Mouse (Mus musculus) lung, postnatal 36 days (tissue): ENCODE results near the gene Fpr3.
"Not testable (repeated sequence)": the region's sequence is repeated elsewhere in the genome, so short reads cannot be mapped to it uniquely, and the experiment has no call there.

Experiments
- DNase-seq: peaks from one replicate; pipeline ENCODE4 v3.0.0; 2022; ENCODE audit warnings: mixed read lengths

Gene Fpr3

GRCm38 (mm10) chr17:17883840-17884239, 3.8 kb upstream of the Fpr3 start, which contains the start of gene Fpr1:
Gene Fpr1, minus strand, starts transcription at chr17:17883940.
- DNase-seq = no peak

GRCm38 (mm10) chr17:17889732-17890425, 2.2 kb downstream of the Fpr3 start:
- no peak for DNase-seq

- DNase-seq = peak; percentile 74
Observed at GRCm38 (mm10) chr17:17896039-17896438, 8.4 kb downstream of the Fpr3 start.

- no peak for DNase-seq
Observed at GRCm38 (mm10) chr17:17899268-17899667, 11.6 kb downstream of the Fpr3 start.

- DNase-seq = peak; percentile 48
Observed at GRCm38 (mm10) chr17:17900768-17901167, 13.1 kb downstream of the Fpr3 start.

GRCm38 (mm10) chr17:17909636-17910421, 22.2 kb downstream of the Fpr3 start:
- peak; percentile 84 for DNase-seq

GRCm38 (mm10) chr17:17912618-17913017, 25.0 kb downstream of the Fpr3 start:
- not testable (repeated sequence) for DNase-seq

- DNase-seq = no peak
Observed at GRCm38 (mm10) chr17:17917376-17917775, 29.7 kb downstream of the Fpr3 start.

- DNase-seq = no peak
Observed at GRCm38 (mm10) chr17:17917782-17918181, 30.1 kb downstream of the Fpr3 start.

- peak; percentile 2 for DNase-seq
Observed at GRCm38 (mm10) chr17:17973443-17973842, 85.8 kb downstream of the Fpr3 start.

GRCm38 (mm10) chr17:17981232-17981631, 93.6 kb downstream of the Fpr3 start:
- not testable (repeated sequence) for DNase-seq

- DNase-seq = no peak
Observed at GRCm38 (mm10) chr17:18004752-18005151, 117.1 kb downstream of the Fpr3 start.
